Mouse (Mus musculus) liver, embryonic 14.5 days (tissue): ENCODE measurements around the gene Maml2.

Source experiments
- CTCF ChIP-seq: IDR thresholded peaks from 2 replicates; pipeline ENCODE4 v1.5.1; 2016; ENCODE audit warnings: antibody characterized with exemption, low read depth, control low read depth
- EP300 ChIP-seq: IDR thresholded peaks from 2 replicates; pipeline ENCODE4 v1.6.1; 2016; ENCODE audit warnings: antibody characterized with exemption, low read depth

DNA sequence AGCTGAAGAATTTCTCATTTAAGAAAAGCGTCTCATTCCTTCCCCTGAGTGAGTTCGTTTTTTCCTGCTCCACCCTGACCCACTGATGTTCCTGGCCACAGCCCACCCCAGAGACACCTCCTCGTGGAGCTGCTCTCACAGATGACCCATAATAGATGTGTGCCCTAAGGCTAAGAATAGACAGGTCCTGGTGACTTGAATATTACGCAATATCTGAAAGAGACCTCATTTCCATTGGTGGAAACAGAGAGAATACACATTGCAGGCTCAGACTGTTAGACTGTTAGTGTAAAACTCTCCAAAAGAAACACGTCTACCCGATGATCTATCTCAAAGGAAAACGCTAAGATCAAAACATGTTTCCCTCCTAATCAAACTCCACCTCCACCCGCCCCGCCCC is 391.2 kb downstream of the Maml2 start:
- TF ChIP-seq CTCF (no peak), EP300 (no peak)
